Mouse (Mus musculus): ENCODE measurements at regions not wholly inside any gene's neighbourhood (a gene's known extent, or its start where the extent isn't known, plus 50 kb on each side); places are given as distances from the start of the nearest gene placed in this dataset.

- no peak for TF ChIP-seq ZNF384 (IDR thresholded peaks at IDR 0.05; ENCODE audit: low read depth, low read length)
- no peak for TF ChIP-seq CHD2 (IDR thresholded peaks at IDR 0.05; ENCODE audit: low read depth, low read length)
- TF ChIP-seq ZC3H11A (IDR thresholded peaks at IDR 0.05; ENCODE audit: borderline replicate concordance, low read depth, low read length), result no peak
Observed at GRCm38 (mm10) chr5:39150891-39151290, 274.3 kb upstream of the Clnk start.

Data from ES-E14 (cell line).